Mouse (Mus musculus) CH12.LX (cell line): ENCODE measurements at regions not wholly inside any gene's neighbourhood (a gene's known extent, or its start where the extent isn't known, plus 50 kb on each side); places are given as distances from the start of the nearest gene placed in this dataset.
"Not testable (repeated sequence)": the region's sequence is repeated elsewhere in the genome, so short reads cannot be mapped to it uniquely, and the experiment has no call there.

ENCODE experiments used
- CTCF ChIP-seq, 2 experiments: IDR thresholded peaks in 1 of 2; conservative IDR thresholded peaks in 1 of 2; 2 replicates each; pipeline ENCODE4 v1.5.1; 2011 to 2012; ENCODE audit warnings: low read depth in 2 of 2, low read length in 2 of 2, improper control_type of control experiment in 1 of 2, inconsistent platforms in 1 of 2, mild to moderate bottlenecking in 1 of 2, moderate library complexity in 1 of 2
- EP300 ChIP-seq: IDR thresholded peaks from 2 replicates; pipeline ENCODE4 v1.6.1; 2011; ENCODE audit warnings: low read length, improper control_type of control experiment

- not testable (repeated sequence) for TF ChIP-seq EP300; CTCF (conservative IDR thresholded peaks at IDR 0.05 in 1 of 2, IDR thresholded peaks at IDR 0.05 in 1 of 2; ENCODE audit: low read depth in 2 of 2, low read length in 2 of 2)
These were observed 607.0 kb upstream of the Ndn start for GRCm38 (mm10) chr7:61739336-61739735.
